Mouse (Mus musculus) ES-Bruce4 (cell line): Measurements from ENCODE around the gene Gas7. TPM values are rescaled to one million over a fixed set of nuclear protein-coding genes. Genes with fewer than 3 reads are reported as not detected.

ENCODE experiments used
- H3K27ac ChIP-seq: 2 replicates; pipeline ENCODE4 v1.5.1; 2012; ENCODE audit warnings: low read length, inconsistent platforms; ENCODE audit not compliant: insufficient read depth
- H3K27me3 ChIP-seq: 2 replicates; pipeline ENCODE4 v1.6.1; 2012; ENCODE audit warnings: mild to moderate bottlenecking, low read length, inconsistent platforms; ENCODE audit not compliant: control insufficient read depth, poor library complexity, insufficient read depth, severe bottlenecking
- H3K36me3 ChIP-seq: 2 replicates; pipeline ENCODE4 v1.6.1; 2012; ENCODE audit warnings: inconsistent platforms, mild to moderate bottlenecking, low read length, moderate library complexity; ENCODE audit not compliant: control insufficient read depth, poor library complexity, insufficient read depth, severe bottlenecking
- H3K4me1 ChIP-seq: one replicate; pipeline ENCODE4 v1.8.1; 2011; ENCODE audit warnings: low read length; ENCODE audit not compliant: control insufficient read depth, insufficient read depth
- H3K4me3 ChIP-seq: 2 replicates; pipeline ENCODE4 v1.5.1; 2011; ENCODE audit warnings: low read depth, mild to moderate bottlenecking, low read length
- H3K9ac ChIP-seq: 2 replicates; pipeline ENCODE4 v1.6.1; 2012; ENCODE audit warnings: low read depth, mild to moderate bottlenecking, inconsistent platforms; ENCODE audit not compliant: poor library complexity, severe bottlenecking
- H3K9me3 ChIP-seq: replicated peaks from 2 replicates; pipeline ENCODE4 v1.6.1; 2012; ENCODE audit warnings: mild to moderate bottlenecking, low read length, inconsistent platforms; ENCODE audit not compliant: control insufficient read depth, poor library complexity, insufficient read depth, severe bottlenecking
- CTCF ChIP-seq: IDR thresholded peaks from one replicate; pipeline ENCODE4 v1.8.1; 2011; ENCODE audit warnings: low read depth, low read length
- EP300 ChIP-seq: IDR thresholded peaks from 2 replicates; pipeline ENCODE4 v1.6.1; 2011; ENCODE audit warnings: low read depth, low read length; ENCODE audit not compliant: insufficient read depth
- POLR2A ChIP-seq: IDR thresholded peaks from one replicate; pipeline ENCODE4 v1.8.1; 2011; ENCODE audit warnings: low read length; ENCODE audit not compliant: insufficient read depth
- polyA plus RNA-seq: library from polyadenylated mRNA; stranded (reverse); fragments of >200 nt; gene quantifications from 2 replicates; pipeline ENCODE4 v1.2.4, GENCODE M21; 2011; ENCODE audit warnings: low read depth; ENCODE audit not compliant: missing spikeins, insufficient read depth, insufficient read length

The Gas7 gene
- polyA plus RNA-seq, 1 experiment, result 2.3 TPM

- no peaks in the 10 kb centered on the region; the same call in 1 of the 2 replicates for H3K27me3 ChIP-seq
- H3K9ac ChIP-seq, result no peak overlapping the region
- H3K36me3 ChIP-seq, result no peaks in the 10 kb centered on the region
- no peak overlapping the region for H3K4me3 ChIP-seq
- no peaks in the 10 kb centered on the region for H3K4me1 ChIP-seq
- TF ChIP-seq CTCF (no peak), POLR2A (no peak), EP300 (no peak)
- H3K9me3 ChIP-seq, result no peaks in the 10 kb centered on the region
- no peak overlapping the region for H3K27ac ChIP-seq
Measured at GRCm38 (mm10) chr11:67597388-67597787, 142.2 kb downstream of the Gas7 start.

- Histone ChIP-seq H3K27ac (no peak overlapping the region), H3K4me1 (no peaks in the 10 kb centered on the region), H3K9ac (no peak overlapping the region), H3K9me3 (no peaks in the 10 kb centered on the region), H3K4me3 (no peak overlapping the region), H3K27me3 (no peaks in the 10 kb centered on the region; the same call in 1 of the 2 replicates), H3K36me3 (no peaks in the 10 kb centered on the region)
- TF ChIP-seq EP300 (no peak), CTCF (no peak), POLR2A (no peak)
Measured at GRCm38 (mm10) chr11:67599141-67599540, 143.9 kb downstream of the Gas7 start.

GRCm38 (mm10) chr11:67600710-67601430 is 145.6 kb downstream of the Gas7 start:
- Histone ChIP-seq H3K9me3 (no peaks in the 10 kb centered on the region), H3K4me3 (no peak overlapping the region), H3K27ac (no peak overlapping the region), H3K36me3 (no peaks in the 10 kb centered on the region), H3K9ac (no peak overlapping the region), H3K27me3 (no peaks in the 10 kb centered on the region), H3K4me1 (no peaks in the 10 kb centered on the region)
- TF ChIP-seq POLR2A, result no peak

DNA sequence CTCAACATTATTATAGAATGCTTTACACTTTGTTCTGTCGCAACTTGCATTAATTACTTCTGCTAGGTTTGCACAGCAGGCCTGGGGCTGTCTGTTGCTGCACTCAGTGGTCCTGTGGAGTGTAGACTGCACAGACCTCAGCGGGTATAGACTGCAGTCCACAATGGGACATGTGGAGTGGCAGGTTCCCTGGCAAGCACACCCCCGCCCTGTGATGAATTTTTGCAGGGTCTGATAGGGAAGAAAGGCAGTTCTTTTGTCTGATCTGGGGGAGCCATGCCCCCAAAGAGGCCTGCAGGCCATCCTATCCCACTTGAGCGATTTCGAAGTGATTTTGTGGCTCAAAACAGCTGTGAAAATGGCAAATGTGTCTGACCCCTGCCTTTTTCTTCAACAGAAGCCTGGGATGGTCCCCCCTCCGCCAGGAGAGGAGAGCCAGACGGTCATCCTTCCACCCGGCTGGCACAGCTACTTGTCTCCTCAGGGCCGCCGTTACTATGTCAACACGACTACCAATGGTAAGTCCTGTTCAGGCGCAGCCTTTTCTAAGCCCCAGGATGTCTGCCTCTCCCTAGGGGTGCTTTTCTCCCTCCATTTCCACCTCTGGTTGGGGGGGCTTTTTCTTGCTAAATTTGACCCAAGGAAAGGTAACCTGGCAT is 147.6 kb downstream of the Gas7 start:
- no peak overlapping the region for H3K4me3 ChIP-seq
- no peak overlapping the region for H3K27ac ChIP-seq
- no peaks in the 10 kb centered on the region for H3K9me3 ChIP-seq
- no peaks in the 10 kb centered on the region for H3K4me1 ChIP-seq
- H3K27me3 ChIP-seq, result no peaks in the 10 kb centered on the region
- H3K36me3 ChIP-seq, result no peaks in the 10 kb centered on the region
- no peak overlapping the region for H3K9ac ChIP-seq
- TF ChIP-seq CTCF, result no peak
- no peak for TF ChIP-seq EP300
- TF ChIP-seq POLR2A, result no peak

DNA sequence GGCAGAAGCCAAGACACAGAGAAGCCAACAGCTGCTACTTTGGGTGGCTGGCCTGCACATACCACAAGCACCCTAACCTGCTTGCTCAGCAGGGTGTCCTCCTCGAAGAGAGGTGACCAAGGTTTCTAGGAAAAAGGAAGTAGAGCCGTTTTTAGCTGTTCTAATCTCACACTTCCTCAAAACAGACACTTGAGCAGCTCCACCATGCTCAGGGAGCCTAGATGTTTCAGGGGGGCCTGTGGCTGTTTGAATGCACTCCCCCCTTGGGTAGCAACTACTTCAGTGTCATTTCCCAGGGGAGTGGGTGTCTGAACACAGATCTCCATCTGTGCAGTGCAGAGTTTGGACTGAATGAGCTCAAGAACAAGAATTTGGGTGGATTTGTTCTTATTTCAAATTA is 149.2 kb downstream of the Gas7 start:
- no peaks in the 10 kb centered on the region for H3K36me3 ChIP-seq
- H3K9ac ChIP-seq, result no peak overlapping the region
- H3K4me1 ChIP-seq, result no peaks in the 10 kb centered on the region
- no peak overlapping the region for H3K4me3 ChIP-seq
- H3K9me3 ChIP-seq, result no peaks in the 10 kb centered on the region
- no peak overlapping the region for H3K27ac ChIP-seq
- TF ChIP-seq POLR2A, result no peak
- no peaks in the 10 kb centered on the region for H3K27me3 ChIP-seq

DNA sequence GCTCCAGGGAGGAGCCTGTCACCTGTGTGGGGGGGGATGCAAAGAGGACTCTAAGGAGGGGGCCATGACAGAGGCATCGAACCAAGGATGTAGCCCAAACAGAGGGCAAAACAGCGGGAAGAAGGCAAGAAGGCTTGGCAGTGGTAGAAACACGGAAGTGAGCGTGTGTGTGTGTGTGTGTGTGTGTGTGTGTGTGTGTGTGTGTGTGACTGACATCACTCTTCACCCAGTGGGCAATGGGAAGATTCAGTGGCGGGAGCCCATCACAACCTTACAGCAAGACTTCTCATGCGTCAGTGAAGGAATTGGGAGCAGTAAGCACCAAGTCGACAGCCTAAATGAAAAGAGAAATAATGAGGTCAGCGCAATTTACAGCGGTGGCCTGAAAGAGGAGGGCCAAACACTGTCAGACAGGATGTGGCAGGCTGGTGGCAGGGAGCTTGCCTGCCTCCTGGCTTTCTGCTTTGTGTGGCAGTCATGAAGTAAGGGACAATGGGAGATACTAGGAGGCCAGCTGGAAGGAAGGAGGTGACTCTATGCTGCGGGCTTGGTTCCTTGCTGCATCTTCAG is 153.0 kb downstream of the Gas7 start:
- H3K27ac ChIP-seq, result no peak overlapping the region
- H3K9me3 ChIP-seq, result no peaks in the 10 kb centered on the region

More for the DNA sequence above, 153.0 kb downstream of the Gas7 start:
- Histone ChIP-seq H3K27me3 (no peaks in the 10 kb centered on the region), H3K4me1 (no peaks in the 10 kb centered on the region), H3K36me3 (no peaks in the 10 kb centered on the region), H3K4me3 (no peak overlapping the region), H3K9ac (no peak overlapping the region)
- no peak for TF ChIP-seq EP300
- no peak for TF ChIP-seq CTCF
- TF ChIP-seq POLR2A, result no peak
